Mouse (Mus musculus): ENCODE measurements around the gene Minos1. TPM values are rescaled to one million over a fixed set of nuclear protein-coding genes. Genes with fewer than 3 reads are reported as not detected.

Minos1 gene
- polyA plus RNA-seq, 1 experiment from 2014 or later = 362 TPM

DNA sequence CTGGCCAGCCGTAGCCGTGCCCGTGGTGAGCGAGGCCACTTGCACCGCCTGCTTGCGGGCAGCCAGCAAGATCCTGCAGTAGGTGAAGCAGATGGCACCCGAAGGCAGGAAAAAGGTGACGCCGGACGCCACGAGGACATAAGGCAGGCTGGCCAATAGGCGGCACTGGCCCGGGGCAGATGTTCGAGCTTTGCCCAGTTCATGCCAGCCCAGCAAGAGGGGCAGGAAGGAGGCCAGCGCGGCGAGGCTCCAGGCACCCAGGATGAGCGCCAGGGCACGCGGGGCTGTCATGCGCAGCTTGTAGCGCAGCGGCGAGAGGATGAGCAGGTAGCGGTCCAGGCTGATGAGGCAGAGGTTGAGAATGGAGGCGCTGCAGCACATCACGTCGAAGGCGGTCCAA lies 56.9 kb downstream of the Minos1 start:
- H3K36me3 ChIP-seq = no peaks in the 10 kb centered on the region
- 18% methylated on average over 29 of the region's 29 CpGs for WGBS
- no peak overlapping the region for H3K27ac ChIP-seq (replicated peaks)
- H3K4me3 ChIP-seq = peak overlapping the region; percentile 62
- no peak for DNase-seq (ENCODE audit: low spot score)
- H3K4me1 ChIP-seq = peaks cover 19% of the 10 kb centered on the region
- peaks cover 83% of the 10 kb centered on the region for H3K27me3 ChIP-seq (ENCODE audit: low read depth, poor library complexity, severe bottlenecking)
- no peaks in the 10 kb centered on the region for H3K9me3 ChIP-seq (replicated peaks)

DNA sequence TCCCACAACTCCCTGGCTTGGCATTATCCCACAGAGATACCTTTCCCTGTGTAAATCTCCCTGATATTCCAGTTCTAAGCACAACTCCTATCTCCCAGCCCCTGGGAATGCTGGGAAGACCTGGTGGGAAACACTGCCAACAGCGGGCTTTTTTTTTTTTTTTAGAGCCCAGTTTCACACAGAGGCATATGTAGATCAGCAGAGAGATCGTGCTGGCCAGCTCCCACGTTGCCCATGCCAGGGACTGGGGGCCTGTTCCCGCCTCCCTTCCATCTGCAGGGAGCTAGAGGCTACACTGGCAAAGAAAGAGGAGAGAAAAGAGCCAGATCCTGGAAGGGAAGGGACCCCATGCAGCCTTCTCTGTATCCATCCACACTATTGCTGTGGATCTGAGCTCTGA lies 62.6 kb downstream of the Minos1 start:
- Histone ChIP-seq H3K4me1 (no peaks in the 10 kb centered on the region), H3K4me3 (no peak overlapping the region), H3K9me3 (replicated peaks) (no peaks in the 10 kb centered on the region), H3K27me3 (ENCODE audit: low read depth, poor library complexity, severe bottlenecking) (peaks cover 31% of the 10 kb centered on the region), H3K27ac (replicated peaks) (no peak overlapping the region), H3K36me3 (no peaks in the 10 kb centered on the region)
- WGBS = 45% methylated on average over 4 of the region's 4 CpGs
- no peak for DNase-seq (ENCODE audit: low spot score)

DNA sequence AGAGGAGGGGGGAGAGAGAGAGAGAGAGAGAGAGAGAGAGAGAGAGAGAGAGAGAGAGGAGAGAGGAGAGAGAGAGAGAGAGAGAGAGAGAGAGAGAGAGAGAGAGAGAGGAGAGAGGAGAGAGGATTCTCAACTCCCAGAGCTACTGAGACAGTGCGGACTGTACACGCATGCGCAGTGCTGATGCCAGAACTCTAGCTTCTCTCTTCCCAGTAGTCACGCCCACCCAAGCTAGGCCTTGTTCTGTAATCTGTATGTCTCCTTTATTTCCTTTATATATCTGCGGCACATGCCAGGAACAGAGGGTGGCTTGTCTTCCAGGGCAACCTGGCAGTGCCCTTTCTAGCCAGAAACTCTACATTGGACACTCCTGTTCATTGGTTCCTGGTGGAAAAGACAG lies 66.1 kb downstream of the Minos1 start:
- Histone ChIP-seq H3K36me3 (no peaks in the 10 kb centered on the region), H3K27ac (replicated peaks) (no peak overlapping the region), H3K4me1 (no peaks in the 10 kb centered on the region), H3K27me3 (ENCODE audit: low read depth, poor library complexity, severe bottlenecking) (peaks cover 6% of the 10 kb centered on the region), H3K4me3 (no peak overlapping the region), H3K9me3 (replicated peaks) (no peaks in the 10 kb centered on the region)
- no peak for DNase-seq (ENCODE audit: low spot score)
- WGBS = 91% methylated on average over 5 of the region's 5 CpGs

DNA sequence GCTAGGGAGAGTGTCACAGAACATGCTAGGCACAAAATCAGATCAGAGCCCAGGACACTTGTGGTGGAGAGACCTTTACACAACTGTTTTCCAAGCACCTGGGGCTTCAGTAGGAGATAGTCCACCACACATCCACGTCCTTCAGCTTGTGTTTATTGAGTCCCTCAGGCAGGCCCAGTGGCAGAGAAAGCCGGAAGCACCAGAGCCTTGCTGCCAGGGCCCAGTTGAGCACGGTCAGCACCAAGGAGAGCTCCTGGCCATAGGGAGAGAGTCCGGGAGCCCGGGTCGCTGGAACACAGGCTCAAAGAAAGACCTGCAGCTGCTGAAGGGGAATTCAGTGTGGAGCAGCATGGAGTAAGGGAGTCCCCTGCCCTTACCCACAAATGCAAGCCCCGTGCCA lies 71.3 kb downstream of the Minos1 start:
- Histone ChIP-seq H3K27ac (replicated peaks) (no peak overlapping the region), H3K36me3 (no peaks in the 10 kb centered on the region), H3K4me3 (no peak overlapping the region), H3K9me3 (replicated peaks) (no peaks in the 10 kb centered on the region), H3K27me3 (ENCODE audit: low read depth, poor library complexity, severe bottlenecking) (no peaks in the 10 kb centered on the region), H3K4me1 (no peaks in the 10 kb centered on the region)
- 10% methylated on average over 7 of the region's 7 CpGs for WGBS
- peak; percentile 55 for DNase-seq (ENCODE audit: low spot score)

DNA sequence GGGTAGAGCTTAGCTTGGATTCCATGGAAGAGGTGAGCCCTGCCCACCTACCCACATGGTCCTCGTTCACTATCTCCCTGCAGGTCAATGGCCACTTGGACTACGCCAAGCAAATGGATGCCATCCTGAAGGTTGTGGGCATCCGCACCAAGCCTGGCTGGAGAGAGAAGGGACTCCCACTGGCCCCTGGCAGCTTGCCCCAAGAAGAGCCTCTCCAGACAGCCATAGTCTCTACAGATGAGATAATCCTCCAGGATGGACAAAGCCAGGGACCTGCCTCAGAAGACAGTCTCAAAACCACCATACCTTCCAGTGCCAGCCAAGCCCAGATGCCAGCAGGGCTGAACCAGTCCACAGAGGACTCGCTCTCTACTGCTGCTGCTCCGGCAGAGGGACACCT lies 72.9 kb downstream of the Minos1 start:
- no peaks in the 10 kb centered on the region for H3K36me3 ChIP-seq
- no peak for DNase-seq (ENCODE audit: low spot score)
- H3K27ac ChIP-seq (replicated peaks) = no peak overlapping the region
- no peak overlapping the region for H3K4me3 ChIP-seq
- H3K9me3 ChIP-seq (replicated peaks) = no peaks in the 10 kb centered on the region
- no peaks in the 10 kb centered on the region for H3K4me1 ChIP-seq
- no peaks in the 10 kb centered on the region for H3K27me3 ChIP-seq (ENCODE audit: low read depth, poor library complexity, severe bottlenecking)
- 83% methylated on average over 5 of the region's 5 CpGs for WGBS

DNA sequence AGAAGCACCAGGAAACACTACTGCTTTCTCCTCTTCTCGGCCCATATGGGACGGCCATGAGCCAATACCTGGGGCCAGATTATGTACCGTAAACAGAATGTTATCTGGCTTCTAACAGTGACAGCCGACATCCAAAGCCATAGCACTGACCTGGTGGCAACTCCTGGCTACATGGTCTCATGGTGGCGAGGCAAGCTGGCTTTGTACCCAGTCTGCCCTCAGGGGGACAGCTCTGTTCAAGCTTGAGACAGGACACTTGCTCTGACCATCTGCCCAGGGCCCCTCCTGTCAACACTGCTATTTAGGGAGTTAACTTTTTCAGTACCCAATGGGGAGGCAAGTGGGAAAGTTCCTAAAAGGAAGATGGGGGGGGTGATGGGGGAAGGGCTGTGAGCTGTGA lies 73.6 kb downstream of the Minos1 start:
- no peak overlapping the region for H3K27ac ChIP-seq (replicated peaks)
- H3K27me3 ChIP-seq (ENCODE audit: low read depth, poor library complexity, severe bottlenecking) = no peaks in the 10 kb centered on the region
- no peaks in the 10 kb centered on the region for H3K9me3 ChIP-seq (replicated peaks)
- no peaks in the 10 kb centered on the region for H3K36me3 ChIP-seq
- WGBS = 84% methylated on average over 5 of the region's 5 CpGs
- H3K4me3 ChIP-seq = no peak overlapping the region
- H3K4me1 ChIP-seq = no peaks in the 10 kb centered on the region
- DNase-seq (ENCODE audit: low spot score) = no peak

DNA sequence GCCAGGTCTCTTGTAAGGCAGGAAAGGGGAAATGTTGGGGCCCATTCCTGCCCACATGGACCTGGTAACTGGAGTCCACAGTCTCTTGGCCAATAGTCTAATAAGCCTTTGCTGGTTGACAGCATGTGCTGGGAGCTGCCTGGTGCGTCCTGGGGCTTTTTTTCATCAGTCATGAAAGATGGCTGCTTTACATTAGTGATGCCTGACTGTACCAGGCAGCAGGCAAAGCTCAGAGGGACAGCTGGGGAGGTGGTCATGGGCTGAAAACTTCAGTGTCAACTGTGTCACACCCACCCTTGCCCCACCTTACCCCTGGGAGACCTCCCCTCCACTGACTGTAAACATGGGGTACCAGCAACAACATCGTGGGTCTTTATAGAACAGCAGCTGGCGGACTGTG lies 75.2 kb downstream of the Minos1 start:
- Histone ChIP-seq H3K4me3 (no peak overlapping the region), H3K9me3 (replicated peaks) (no peaks in the 10 kb centered on the region), H3K4me1 (no peaks in the 10 kb centered on the region), H3K27ac (replicated peaks) (no peak overlapping the region), H3K36me3 (no peaks in the 10 kb centered on the region), H3K27me3 (ENCODE audit: low read depth, poor library complexity, severe bottlenecking) (no peaks in the 10 kb centered on the region)
- WGBS = 83% methylated on average over 3 of the region's 3 CpGs
- DNase-seq (ENCODE audit: low spot score) = no peak

DNA sequence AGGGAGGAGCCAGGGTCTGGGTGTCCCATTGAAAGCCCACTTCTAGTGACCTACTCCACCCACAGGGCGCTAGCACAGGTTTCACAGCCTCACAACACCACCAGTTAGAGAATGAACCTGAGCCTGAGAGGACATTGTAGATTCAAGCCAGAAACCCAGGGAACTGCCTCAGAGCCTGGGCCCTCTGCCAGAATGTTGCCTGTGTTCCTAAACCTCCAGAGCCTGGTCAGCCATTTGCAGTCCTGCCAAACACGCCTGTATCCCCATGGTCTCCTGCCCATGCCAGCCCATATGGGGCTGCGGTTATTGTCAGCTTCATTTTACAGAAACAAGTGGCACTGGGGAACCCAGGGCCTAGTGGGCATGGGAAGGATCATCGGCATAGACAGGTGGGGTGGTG lies 75.6 kb downstream of the Minos1 start:
- DNase-seq (ENCODE audit: low spot score) = no peak
- Histone ChIP-seq H3K27ac (replicated peaks) (no peak overlapping the region), H3K9me3 (replicated peaks) (no peaks in the 10 kb centered on the region), H3K4me3 (no peak overlapping the region), H3K27me3 (ENCODE audit: low read depth, poor library complexity, severe bottlenecking) (no peaks in the 10 kb centered on the region), H3K36me3 (no peaks in the 10 kb centered on the region), H3K4me1 (no peaks in the 10 kb centered on the region)
- 85% methylated on average over 4 of the region's 4 CpGs for WGBS

DNA sequence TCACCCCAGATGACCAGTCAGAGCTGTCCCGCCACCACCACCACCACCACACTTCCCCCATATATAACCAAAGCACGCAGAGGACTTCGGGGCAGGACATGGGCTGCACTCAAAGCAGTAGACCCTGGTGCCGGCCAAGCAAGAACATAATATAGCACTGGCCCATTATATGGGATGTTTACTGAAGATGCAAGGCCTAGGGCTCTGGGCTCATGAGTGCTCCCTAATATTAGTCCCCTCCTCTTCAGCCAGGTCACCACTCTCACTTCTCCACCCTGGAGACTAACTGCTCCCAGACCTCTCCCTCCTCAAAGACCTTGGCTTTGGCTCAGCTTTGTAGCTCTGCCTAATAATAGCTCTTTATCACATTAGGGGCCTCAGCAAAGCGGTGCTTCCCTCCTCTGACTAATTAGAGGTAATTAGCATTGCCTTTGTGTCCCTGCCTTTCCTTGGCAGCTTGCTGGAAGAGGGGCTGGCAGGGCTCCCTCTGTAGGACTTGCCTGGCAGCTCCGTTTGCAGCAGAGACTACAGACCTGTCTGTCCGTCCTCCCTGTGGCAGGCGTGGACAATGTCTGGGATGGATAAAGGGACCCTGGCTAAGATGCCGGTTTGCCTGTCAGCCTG lies 76.5 kb downstream of the Minos1 start:
- H3K27me3 ChIP-seq (ENCODE audit: low read depth, poor library complexity, severe bottlenecking) = no peaks in the 10 kb centered on the region
- no peak overlapping the region for H3K4me3 ChIP-seq
- no peaks in the 10 kb centered on the region for H3K36me3 ChIP-seq
- 50% methylated on average over 9 of the region's 9 CpGs for WGBS
- no peaks in the 10 kb centered on the region for H3K9me3 ChIP-seq (replicated peaks)
- no peaks in the 10 kb centered on the region for H3K4me1 ChIP-seq
- H3K27ac ChIP-seq (replicated peaks) = no peak overlapping the region
- no peak for DNase-seq (ENCODE audit: low spot score)

DNA sequence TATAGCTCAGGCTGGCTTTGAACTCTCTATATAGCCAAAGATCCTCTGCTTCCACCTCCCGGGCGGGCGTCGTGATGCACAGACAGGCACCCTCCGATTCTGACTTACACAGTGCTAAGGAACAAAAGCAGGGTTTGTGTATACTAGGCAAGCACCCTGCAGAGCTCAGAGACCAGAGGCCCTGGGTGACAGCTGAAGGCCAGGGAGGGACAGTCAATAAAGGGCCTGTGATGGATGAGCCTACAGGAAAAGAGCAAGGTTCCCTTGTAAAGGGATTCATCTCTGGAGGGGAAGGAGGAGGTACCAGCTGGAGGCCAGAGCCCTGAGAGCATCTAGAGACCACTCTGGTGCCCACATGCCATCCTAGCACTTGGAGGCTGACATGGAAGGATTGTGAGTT lies 77.5 kb downstream of the Minos1 start:
- H3K4me3 ChIP-seq = no peak overlapping the region
- H3K4me1 ChIP-seq = no peaks in the 10 kb centered on the region
- no peaks in the 10 kb centered on the region for H3K9me3 ChIP-seq (replicated peaks)
- WGBS = 68% methylated on average over 5 of the region's 5 CpGs
- H3K36me3 ChIP-seq = no peaks in the 10 kb centered on the region
- DNase-seq (ENCODE audit: low spot score) = no peak
- H3K27ac ChIP-seq (replicated peaks) = no peak overlapping the region
- H3K27me3 ChIP-seq (ENCODE audit: low read depth, poor library complexity, severe bottlenecking) = no peaks in the 10 kb centered on the region

DNA sequence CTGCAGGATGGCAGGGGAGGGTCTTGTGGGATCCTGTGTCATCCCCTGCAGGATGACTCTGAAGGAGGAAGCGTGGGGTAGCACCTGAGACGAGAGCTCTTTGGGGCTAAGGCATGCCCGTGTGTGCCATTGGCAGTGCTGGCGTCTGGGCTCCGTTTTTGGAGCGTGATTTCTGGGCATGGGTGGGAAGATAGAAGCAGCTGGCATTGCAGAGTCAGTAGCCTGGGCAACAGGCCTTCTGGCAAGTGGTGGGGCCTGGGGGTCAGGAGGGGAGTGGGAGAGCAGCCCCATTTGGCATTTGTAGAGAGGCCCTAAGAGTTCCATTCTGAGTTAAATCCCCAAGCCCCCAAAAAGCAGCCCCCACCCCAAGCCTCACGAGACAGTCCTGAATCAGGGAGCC lies 78.1 kb downstream of the Minos1 start:
- H3K4me1 ChIP-seq = no peaks in the 10 kb centered on the region
- H3K27ac ChIP-seq (replicated peaks) = no peak overlapping the region
- H3K9me3 ChIP-seq (replicated peaks) = no peaks in the 10 kb centered on the region
- H3K27me3 ChIP-seq (ENCODE audit: low read depth, poor library complexity, severe bottlenecking) = no peaks in the 10 kb centered on the region
- H3K36me3 ChIP-seq = no peaks in the 10 kb centered on the region
- H3K4me3 ChIP-seq = no peak overlapping the region
- no peak for DNase-seq (ENCODE audit: low spot score)
- WGBS = 86% methylated on average over 7 of the region's 7 CpGs

Other genes with a start within 250 kb of the Minos1 start
- 2.1 and 3.0 TPM in 2 replicates for gene Otud3, start 217.2 kb downstream of the Minos1 start, polyA plus RNA-seq (2016; fragmentation: Nextera tagmentation; extraction: Ambion mirVana)
- not detected in 2 replicates for gene Rnf186, start 164.0 kb downstream of the Minos1 start, polyA plus RNA-seq (2016; fragmentation: Nextera tagmentation; extraction: Ambion mirVana)
- gene Tmco4, start 158.2 kb downstream of the Minos1 start, polyA plus RNA-seq (2016; fragmentation: Nextera tagmentation; extraction: Ambion mirVana) = 0.87 and 0.98 TPM in 2 replicates
- not detected in 2 replicates for gene Htr6, start 55.5 kb downstream of the Minos1 start, polyA plus RNA-seq (2016; fragmentation: Nextera tagmentation; extraction: Ambion mirVana)
- gene Nbl1, start 38.1 kb downstream of the Minos1 start, polyA plus RNA-seq (2016; fragmentation: Nextera tagmentation; extraction: Ambion mirVana) = 8.7 and 14.8 TPM in 2 replicates
- gene Capzb, start 61.8 kb upstream of the Minos1 start, polyA plus RNA-seq (2016; fragmentation: Nextera tagmentation; extraction: Ambion mirVana) = 330 and 349 TPM in 2 replicates
- 15.9 and 16.1 TPM in 2 replicates for gene Pqlc2, start 179.6 kb upstream of the Minos1 start, polyA plus RNA-seq (2016; fragmentation: Nextera tagmentation; extraction: Ambion mirVana)
- 99.7 and 103 TPM in 2 replicates for gene Akr7a5, start 179.6 kb upstream of the Minos1 start, polyA plus RNA-seq (2016; fragmentation: Nextera tagmentation; extraction: Ambion mirVana)
- 144 and 166 TPM in 2 replicates for gene Mrto4, start 221.5 kb upstream of the Minos1 start, polyA plus RNA-seq (2016; fragmentation: Nextera tagmentation; extraction: Ambion mirVana)
- gene Emc1, start 221.5 kb upstream of the Minos1 start, polyA plus RNA-seq (2016; fragmentation: Nextera tagmentation; extraction: Ambion mirVana) = 32.3 and 38.5 TPM in 2 replicates
- 51.8 and 54.8 TPM in 2 replicates for gene Ubr4, start 221.5 kb upstream of the Minos1 start, polyA plus RNA-seq (2016; fragmentation: Nextera tagmentation; extraction: Ambion mirVana)

Data from midbrain, embryonic 10.5 days (tissue).